ENCODE assay signal across 13 mouse cellular contexts in genomic region chr12:26976284-26977065, GRCm38 (mm10).
DNase-seq lines count a peak whose midpoint lies in the region; ATAC-seq lines count a peak whose summit lies in the region.
"Had no signal": no experiment of that assay in that cellular context is flagged by ENCODE, and none has a peak within 500 bp of the region (broad histone marks: within the 10 kb centered on the region; RNA-seq: fewer than 3 reads in every experiment).

No protein-coding gene starts in this region.

- no peaks in the 10 kb centered on the region for H3K36me3 ChIP-seq in forebrain, embryonic 13.5 days (ENCODE audit: poor library complexity, severe bottlenecking)
- no peaks in the 10 kb centered on the region for H3K36me3 ChIP-seq in midbrain, embryonic 14.5 days (ENCODE audit: control insufficient read depth, insufficient read depth, low read length)

- 0 out of 2 replicates have a peak overlapping the region, but pooled peaks have one; percentile 17 for H3K27ac ChIP-seq in forebrain, embryonic 13.5 days
- no peak overlapping the region for H3K27ac ChIP-seq in midbrain, embryonic 14.5 days (replicated peaks; ENCODE audit: low read depth, low read length)

- DNase-seq in kidney, adult 9 months, result peak; percentile 1
- DNase-seq in kidney, adult 18-20 months, result no peak
- peak; percentile 42 to 43 for DNase-seq in cerebellum, postnatal 14 days
- DNase-seq in midbrain, embryonic 14.5 days, result peak; percentile 64
- no peak for DNase-seq in gastrocnemius, adult 8-10 months (ENCODE audit: low spot score in 2 of 2)
- no peak for DNase-seq in lung, postnatal 10 days
- DNase-seq: heart, adult 18-20 months; heart, postnatal 36 days; liver; thymus, postnatal 4 days had no signal

- WGBS in forebrain, embryonic 13.5 days, result 22% methylated on average over 8 of the region's 8 CpGs
- WGBS in midbrain, embryonic 14.5 days, result 32% methylated on average over 8 of the region's 8 CpGs

- no peak overlapping the region for H3K4me3 ChIP-seq in forebrain, embryonic 13.5 days
- H3K4me3 ChIP-seq in midbrain, embryonic 14.5 days (replicated peaks; ENCODE audit: low read depth, low read length), result no peak overlapping the region

- H3K4me1 ChIP-seq in forebrain, embryonic 13.5 days, result peaks cover 16% of the 10 kb centered on the region
- H3K4me1 ChIP-seq in midbrain, embryonic 14.5 days (ENCODE audit: control insufficient read depth, insufficient read depth, low read length), result peaks cover 13% of the 10 kb centered on the region; the same call in 1 of the 2 replicates

- no peaks in the 10 kb centered on the region for H3K9me3 ChIP-seq in forebrain, embryonic 13.5 days (replicated peaks)
- no peaks in the 10 kb centered on the region for H3K9me3 ChIP-seq in midbrain, embryonic 14.5 days (ENCODE audit: control insufficient read depth, low read length)

- no peak overlapping the region for H3K4me2 ChIP-seq in forebrain, embryonic 13.5 days
- H3K4me2 ChIP-seq in midbrain, embryonic 14.5 days (ENCODE audit: low read length), result no peak overlapping the region

- H3K9ac ChIP-seq in forebrain, embryonic 13.5 days, result no peak overlapping the region
- no peak overlapping the region for H3K9ac ChIP-seq in midbrain, embryonic 14.5 days (replicated peaks; ENCODE audit: low read length)

- H3K27me3 ChIP-seq in forebrain, embryonic 13.5 days, result no peaks in the 10 kb centered on the region
- H3K27me3 ChIP-seq in midbrain, embryonic 14.5 days (ENCODE audit: control insufficient read depth, insufficient read depth, low read length), result no peaks in the 10 kb centered on the region

- peak; percentile 61; the same call in 1 of the 2 replicates for ATAC-seq in forebrain, embryonic 13.5 days
- no peak; the same call in 1 of the 2 replicates for ATAC-seq in midbrain, embryonic 14.5 days (ENCODE audit: low FRiP score, low TSS enrichment)
- ATAC-seq: intestine, postnatal 0 days; lung, postnatal 0 days had no signal

Comparison
In these comparisons a context has a peak if more than half of its experiments do, and no peak if none do; other contexts are left out.
1. DNase-seq: peak in kidney, adult 9 months (single experiment), cerebellum, postnatal 14 days (2 of 2) and midbrain, embryonic 14.5 days (single experiment); none in kidney, adult 18-20 months (single experiment), gastrocnemius, adult 8-10 months (0 of 2) and lung, postnatal 10 days (single experiment).